ENCODE assay signal across 9 mouse cellular contexts in the genomic region with DNA sequence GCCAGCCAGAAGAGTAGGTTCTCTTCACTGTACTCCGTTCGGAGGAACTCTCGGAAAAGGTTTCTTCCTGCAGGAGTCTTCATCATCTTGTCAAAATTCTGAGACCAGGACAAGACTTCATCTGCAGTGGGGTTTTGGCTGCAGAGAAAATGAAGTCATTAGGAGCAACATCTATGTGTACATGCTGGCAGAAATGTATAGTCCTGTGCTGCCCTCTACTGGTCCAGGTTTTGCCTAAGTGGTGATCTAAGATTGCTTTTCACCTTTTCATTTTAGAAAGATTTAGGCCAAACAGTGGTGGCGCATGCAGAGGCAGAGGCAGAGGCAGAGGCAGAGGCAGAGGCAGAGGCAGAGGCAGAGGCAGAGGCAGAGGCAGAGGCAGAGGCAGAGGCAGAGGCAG. TPM values are rescaled to one million over a fixed set of nuclear protein-coding genes. Genes with fewer than 3 reads are reported as not detected.
DNase-seq lines count a peak whose midpoint lies in the region; ATAC-seq and TF ChIP-seq lines count a peak whose summit lies in the region.
"Had no signal": no experiment of that assay in that cellular context is flagged by ENCODE, and none has a peak within 500 bp of the region (broad histone marks: within the 10 kb centered on the region; RNA-seq: fewer than 3 reads in every experiment).

No protein-coding gene starts in this region.

- TF ChIP-seq CTCF in cerebellum, adult 2 months (IDR thresholded peaks at IDR 0.05; ENCODE audit: borderline replicate concordance, insufficient read depth, low read depth, low read length) = peak; percentile 31; the same call in 1 of the 2 replicates

- no peak overlapping the region for H3K27ac ChIP-seq in cerebellum, adult 2 months (ENCODE audit: insufficient read depth, low read length)
- H3K27ac ChIP-seq: hindbrain, embryonic 15.5 days had no signal

- no peak for TF ChIP-seq POLR2A in cerebellum, adult 2 months (IDR thresholded peaks at IDR 0.05; ENCODE audit: borderline replicate concordance, insufficient read depth, low read length)

- intact Hi-C loops in left cerebral cortex, postnatal 14 days (cut with DNase I) = loop anchor here (10.0 kb wide), 1 partner anchor 853 kb away; no protein-coding TSS in a partner anchor

- peak; percentile 17 to 28 for DNase-seq in cerebellum, adult 2 months
- peak; percentile 38 to 49 for DNase-seq in layer of hippocampus, postnatal 10 days (ENCODE audit: low spot score in 2 of 2)
- DNase-seq in layer of hippocampus, postnatal 14 days (ENCODE audit: low spot score in 2 of 2) = no peak
- DNase-seq in R1 (ENCODE audit: low read depth, low spot score) = peak; percentile 73
- DNase-seq in embryo, embryonic 11 days = peak; percentile 73
- peak; percentile 51 to 60 for DNase-seq in left cerebral cortex, postnatal 14 days (ENCODE audit: low spot score in 2 of 2)
- DNase-seq in retina, postnatal 7 days (ENCODE audit: low read depth, low spot score) = peak; percentile 44

- H3K27me3 ChIP-seq in cerebellum, adult 2 months (ENCODE audit: control insufficient read depth, insufficient read depth, low read length) = no peaks in the 10 kb centered on the region
- H3K27me3 ChIP-seq: hindbrain, embryonic 15.5 days had no signal

- H3K4me1 ChIP-seq in cerebellum, adult 2 months (ENCODE audit: control insufficient read depth, insufficient read depth, low read length) = no peaks in the 10 kb centered on the region
- H3K4me1 ChIP-seq: hindbrain, embryonic 15.5 days had no signal

- ATAC-seq in cerebellum, adult (ENCODE audit: insufficient number of reproducible peaks, low FRiP score, low TSS enrichment) = no peak

- H3K4me3 ChIP-seq in cerebellum, adult 2 months (replicated peaks; ENCODE audit: insufficient read depth, low read depth, low read length) = no peak overlapping the region
- H3K4me3 ChIP-seq: hindbrain, embryonic 15.5 days had no signal

- 86% methylated on average over 4 of the region's 4 CpGs for WGBS in cerebellum, adult 2 months

RNA-seq across cellular contexts. Expression of a gene that starts 17.7 kb away (rescaled TPM):
- polyA plus RNA-seq in cerebellum, adult 2 months (2012; rRNA removed) = 5.8 and 7.0 TPM in 2 replicates
- 10 to 100 TPM in 1 of 2 experiments, 1 to 10 TPM in 1; 9.3 to 11.3 TPM for total RNA-seq in layer of hippocampus, postnatal 10 days (2021)
- total RNA-seq in layer of hippocampus, postnatal 14 days (2021) = 1 to 10 TPM; 8.7 to 9.8 TPM
- total RNA-seq in left cerebral cortex, postnatal 14 days (2021) = 10 to 100 TPM; 10.2 to 12.4 TPM

RNA-seq across cellular contexts. Expression of a gene that starts 36.0 kb away (rescaled TPM):
- polyA plus RNA-seq in cerebellum, adult 2 months (2012; rRNA removed) = 3.8 and 5.0 TPM in 2 replicates
- 1 to 10 TPM; 2.4 to 2.5 TPM for total RNA-seq in layer of hippocampus, postnatal 10 days (2021)
- 1 to 10 TPM; 1.4 to 1.7 TPM for total RNA-seq in layer of hippocampus, postnatal 14 days (2021)
- total RNA-seq in left cerebral cortex, postnatal 14 days (2021) = 1 to 10 TPM; 1.0 to 1.5 TPM

Comparison
In these comparisons a context has a peak if more than half of its experiments do, and no peak if none do; other contexts are left out.
1. DNase-seq: peak in cerebellum, adult 2 months (2 of 2), layer of hippocampus, postnatal 10 days (2 of 2), R1 (single experiment), embryo, embryonic 11 days (single experiment), left cerebral cortex, postnatal 14 days (2 of 2) and retina, postnatal 7 days (single experiment); none in layer of hippocampus, postnatal 14 days (0 of 2).